Mouse (Mus musculus): ENCODE data around the gene Cyp4a29. TPM values are rescaled to one million over a fixed set of nuclear protein-coding genes. Genes with fewer than 3 reads are reported as not detected.

Gene Cyp4a29
- polyA plus RNA-seq (2021; fragmentation: Nextera tagmentation): not detected in 2 replicates
- long read RNA-seq, experiment 1: 0 reads
- long read RNA-seq, experiment 2: 0 reads

GRCm38 (mm10) chr4:115241784-115242183, at the start of gene Cyp4a29:
TSS of gene Cyp4a29 (plus strand) at chr4:115242084.

GRCm38 (mm10) chr4:115298746-115299145, 56.9 kb downstream of the Cyp4a29 start, which contains the start of gene Cyp4a12a:
TSS of gene Cyp4a12a (plus strand) at chr4:115299046.

Other genes starting within 250 kb of the Cyp4a29 start
- 0.19 and 0.23 TPM in 2 replicates for gene Stil, start 241.9 kb upstream of the Cyp4a29 start, polyA plus RNA-seq (2021; fragmentation: Nextera tagmentation)
- gene Tal1, start 185.7 kb upstream of the Cyp4a29 start, polyA plus RNA-seq (2021; fragmentation: Nextera tagmentation): 0.23 and 0.29 TPM in 2 replicates
- 0.67 and 1.1 TPM in 2 replicates for gene Pdzk1ip1, start 153.4 kb upstream of the Cyp4a29 start, polyA plus RNA-seq (2021; fragmentation: Nextera tagmentation)
- 4.8 and 7.0 TPM in 2 replicates for gene Cyp4x1, start 107.8 kb upstream of the Cyp4a29 start, polyA plus RNA-seq (2021; fragmentation: Nextera tagmentation)
- gene Cyp4a12a, start 57.0 kb downstream of the Cyp4a29 start, polyA plus RNA-seq (2021; fragmentation: Nextera tagmentation): not detected in 2 replicates
- 0.16 and 0.29 TPM in 2 replicates for gene Cyp4a12b, start 169.5 kb downstream of the Cyp4a29 start, polyA plus RNA-seq (2021; fragmentation: Nextera tagmentation)
- not detected in 2 replicates for gene Cyp4a30b, start 210.5 kb downstream of the Cyp4a29 start, polyA plus RNA-seq (2021; fragmentation: Nextera tagmentation)

Data from left cerebral cortex, adult 6 months (tissue).